Mouse (Mus musculus) thymus, adult 2 months (tissue): ENCODE data around the gene Borcs6.

ENCODE experiments used
- CTCF ChIP-seq: fragments of 200-500 bp; IDR thresholded peaks from 2 replicates; pipeline ENCODE4 v1.5.1; 2012; ENCODE audit warnings: mild to moderate bottlenecking, control low read depth, low read length, moderate library complexity, borderline replicate concordance; ENCODE audit not compliant: control insufficient read depth, poor library complexity, insufficient read depth; ENCODE audit errors: extremely low read depth
- POLR2A ChIP-seq: fragments of 200-500 bp; IDR thresholded peaks from 2 replicates; pipeline ENCODE4 v1.6.1; 2012; ENCODE audit warnings: mild to moderate bottlenecking, low read length, control low read depth, moderate library complexity; ENCODE audit not compliant: control insufficient read depth, poor library complexity, insufficient read depth; ENCODE audit errors: extremely low read depth

- no peak for TF ChIP-seq CTCF
- TF ChIP-seq POLR2A: no peak
These were observed 45.7 kb downstream of the Borcs6 start for GRCm38 (mm10) chr11:69105227-69105626.
